Mouse (Mus musculus) heart, adult 2 months (tissue): ENCODE results near the gene Nucks1. TPM values are rescaled to one million over a fixed set of nuclear protein-coding genes. Genes with fewer than 3 reads are reported as not detected.
A peak's percentile ranks its signal among the peaks of the same experiment; 100 is the strongest.

Experiments
- DNase-seq, 2 experiments: peaks; one replicate each; pipeline ENCODE4 v3.0.0; 2021
- H3K27ac ChIP-seq: fragments of 200-600 bp; 2 replicates; pipeline ENCODE4 v1.8.1; 2022
- H3K27me3 ChIP-seq: fragments of 200-500 bp; 2 replicates; pipeline ENCODE4 v1.6.1; 2012; ENCODE audit warnings: mild to moderate bottlenecking, low read length, inconsistent platforms, mixed read lengths; ENCODE audit not compliant: control insufficient read depth, insufficient read depth
- H3K36me3 ChIP-seq: fragments of 200-500 bp; 2 replicates; pipeline ENCODE4 v1.6.1; 2012; ENCODE audit warnings: low read length, inconsistent platforms; ENCODE audit not compliant: control insufficient read depth, insufficient read depth
- H3K4me1 ChIP-seq: fragments of 200-500 bp; 2 replicates; pipeline ENCODE4 v1.6.1; 2011; ENCODE audit warnings: low read length; ENCODE audit not compliant: control insufficient read depth, insufficient read depth
- H3K4me3 ChIP-seq: fragments of 200-600 bp; 2 replicates; pipeline ENCODE4 v1.8.1; 2022
- H3K79me2 ChIP-seq: fragments of 200-500 bp; replicated peaks from 2 replicates; pipeline ENCODE4 v1.6.1; 2012; ENCODE audit warnings: mild to moderate bottlenecking, inconsistent platforms, low read length, moderate library complexity, mixed read lengths; ENCODE audit not compliant: control insufficient read depth, insufficient read depth
- H3K9ac ChIP-seq: fragments of 200-500 bp; 2 replicates; pipeline ENCODE4 v1.6.1; 2012; ENCODE audit warnings: low read depth, mild to moderate bottlenecking, control low read depth, inconsistent platforms, low read length, mixed read lengths
- CTCF ChIP-seq: fragments of 200-600 bp; IDR thresholded peaks from 2 replicates; pipeline ENCODE4 v1.8.1; 2022; ENCODE audit warnings: antibody characterized with exemption, mild to moderate bottlenecking, moderate library complexity
- EP300 ChIP-seq: fragments of 200-500 bp; IDR thresholded peaks from 2 replicates; pipeline ENCODE4 v1.6.1; 2011; ENCODE audit warnings: low read depth, low read length, control low read depth; ENCODE audit not compliant: insufficient read depth
- POLR2A ChIP-seq: fragments of 200-500 bp; IDR thresholded peaks from 2 replicates; pipeline ENCODE4 v1.6.1; 2011; ENCODE audit warnings: mild to moderate bottlenecking, low read depth, low read length, control low read depth; ENCODE audit not compliant: insufficient read depth
- WGBS: fragments of 180-500 bp; shearing (Covaris S2); methylation state at CpG from one replicate; pipeline ENCODE4 v1.1.7; 2018; 5-methylcytosine and 5-hydroxymethylcytosine counted together
- intact Hi-C: fragments of 180-260 bp; cut with DNase I; formaldehyde crosslinking; loops from one replicate; pipeline ENCODE4 v1.15.1; 2025
- polyA plus RNA-seq: library from polyadenylated mRNA; depleted of rRNA; stranded (reverse); fragments of >200 nt; gene quantifications from 2 replicates; pipeline ENCODE4 v1.2.3, GENCODE M21; 2012
- total RNA-seq, 2 experiments: library from RNA; stranded (reverse); gene quantifications; 2 replicates each; pipeline ENCODE4 v1.2.3; 2021

The Nucks1 gene
- total and polyA plus RNA-seq, 3 experiments, result 9.9 to 64.3 (median 59.5) TPM

DNA sequence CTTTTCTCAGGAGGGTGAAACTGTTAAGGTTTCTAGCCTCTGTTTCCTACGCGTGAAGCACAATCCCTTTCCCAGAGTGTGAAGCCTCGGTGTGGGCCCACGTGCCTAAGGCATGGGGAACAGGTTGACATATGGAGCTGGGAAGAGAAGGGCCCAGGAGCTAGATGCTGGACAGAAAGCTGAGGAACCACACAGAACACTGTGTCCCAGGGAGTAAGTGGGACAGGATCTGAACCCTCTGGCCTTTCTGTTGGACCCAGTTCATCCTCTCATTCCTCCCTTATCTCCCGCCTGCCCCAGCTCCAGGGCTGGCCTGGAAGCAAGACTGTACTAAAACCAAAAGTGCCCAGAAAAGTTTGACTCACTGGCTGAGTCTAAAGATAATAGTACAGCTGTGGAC, 53.8 kb downstream of the Nucks1 start:
- DNase-seq, result peak; percentile 43 to 55
- H3K27me3 ChIP-seq, result peaks cover 4% of the 10 kb centered on the region
- H3K79me2 ChIP-seq, result no peaks in the 10 kb centered on the region
- H3K4me3 ChIP-seq, result peak overlapping the region; percentile 67; the same call in 1 of the 2 replicates
- peak overlapping the region; percentile 61 for H3K27ac ChIP-seq
- no peaks in the 10 kb centered on the region for H3K36me3 ChIP-seq
- TF ChIP-seq POLR2A (no peak), EP300 (peak; percentile 67; the same call in 1 of the 2 replicates)
- H3K4me1 ChIP-seq, result peaks cover 8% of the 10 kb centered on the region
- WGBS, result 39% methylated on average over 5 of the region's 5 CpGs
- intact Hi-C loops, result no loop called here
- no peak overlapping the region; the same call in 1 of the 2 replicates for H3K9ac ChIP-seq

DNA sequence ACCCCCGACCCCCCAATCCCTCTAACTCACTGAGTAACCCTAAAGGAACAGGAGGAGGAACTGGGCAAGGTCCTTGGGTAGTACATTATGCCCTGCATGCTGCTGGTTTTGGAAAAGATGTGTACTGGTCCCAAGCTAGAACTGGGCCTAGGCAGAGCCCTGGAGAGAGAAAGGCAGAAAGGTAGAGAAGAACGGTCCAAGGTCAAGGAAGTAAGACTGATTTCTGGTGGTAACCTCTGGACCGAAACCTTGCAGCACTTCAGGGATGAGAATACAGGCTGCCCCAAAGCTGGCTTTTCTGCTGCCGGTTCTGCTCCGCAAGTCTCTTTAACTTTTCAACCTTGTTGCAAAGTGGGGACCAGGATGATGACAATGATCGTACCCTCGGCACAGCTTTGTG, 54.2 kb downstream of the Nucks1 start:
- Histone ChIP-seq H3K79me2 (no peaks in the 10 kb centered on the region), H3K36me3 (no peaks in the 10 kb centered on the region), H3K4me1 (peaks cover 10% of the 10 kb centered on the region), H3K9ac (no peak overlapping the region), H3K27ac (no peak overlapping the region), H3K27me3 (peaks cover 4% of the 10 kb centered on the region), H3K4me3 (no peak overlapping the region)
- DNase-seq, result no peak
- intact Hi-C loops, result no loop called here
- 90% methylated on average over 7 of the region's 7 CpGs for whole genome bisulfite sequencing
- no peak for TF ChIP-seq POLR2A
- no peak for TF ChIP-seq CTCF

DNA sequence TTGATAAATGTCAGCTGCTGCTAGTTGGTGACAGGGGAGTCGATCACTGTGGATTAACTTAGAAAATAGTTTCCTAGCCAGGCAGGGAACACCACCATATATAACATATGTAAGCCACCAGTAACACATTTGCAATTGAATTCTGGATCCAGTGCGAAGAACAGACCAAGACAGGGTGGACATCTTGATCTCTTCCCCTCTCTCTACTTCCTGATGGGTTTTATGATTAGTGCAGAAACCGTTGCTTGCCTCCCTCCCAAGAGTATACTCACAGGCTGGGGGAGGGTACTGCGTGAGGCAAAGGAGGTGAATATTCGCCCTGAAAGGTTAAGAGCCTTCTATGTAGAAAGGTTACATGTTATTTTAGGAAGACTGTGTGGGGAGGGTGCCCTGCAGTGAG, 55.5 kb downstream of the Nucks1 start:
- no peak overlapping the region for H3K9ac ChIP-seq
- TF ChIP-seq POLR2A, result no peak
- no peak for TF ChIP-seq EP300
- no peak for DNase-seq
- no peak overlapping the region for H3K27ac ChIP-seq
- no peaks in the 10 kb centered on the region; the same call in 1 of the 2 replicates for H3K79me2 ChIP-seq
- intact Hi-C loops, result no loop called here
- H3K4me1 ChIP-seq, result peaks cover 10% of the 10 kb centered on the region
- peaks cover 4% of the 10 kb centered on the region for H3K27me3 ChIP-seq
- H3K4me3 ChIP-seq, result no peak overlapping the region
- WGBS, result 60% methylated on average over 5 of the region's 5 CpGs
- no peaks in the 10 kb centered on the region for H3K36me3 ChIP-seq

DNA sequence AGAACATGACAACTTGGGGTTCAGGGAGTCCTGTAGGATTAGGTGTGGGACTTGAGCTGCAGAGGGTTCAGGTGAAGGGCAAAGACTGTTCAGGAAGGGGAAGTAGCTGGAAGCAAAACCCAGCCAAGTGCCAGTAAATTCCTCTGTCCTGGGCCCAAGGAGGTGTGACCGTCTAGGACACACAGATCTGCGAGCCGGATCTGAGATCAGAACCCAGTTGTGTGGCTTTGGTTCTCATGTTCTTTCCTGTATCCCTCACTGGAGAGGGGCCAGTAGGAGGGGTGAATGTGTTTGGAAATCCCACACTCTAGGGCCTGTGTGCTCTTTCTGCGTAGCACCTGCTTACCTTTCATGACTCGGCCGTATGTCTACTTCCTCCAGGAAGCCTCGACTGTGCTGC, 57.0 kb downstream of the Nucks1 start:
- peaks cover 4% of the 10 kb centered on the region for H3K27me3 ChIP-seq
- no peak overlapping the region for H3K27ac ChIP-seq
- TF ChIP-seq EP300, result no peak
- TF ChIP-seq POLR2A, result no peak
- TF ChIP-seq CTCF, result no peak
- H3K9ac ChIP-seq, result no peak overlapping the region
- intact Hi-C loops, result no loop called here
- H3K4me1 ChIP-seq, result peaks cover 10% of the 10 kb centered on the region
- no peak overlapping the region for H3K4me3 ChIP-seq
- no peaks in the 10 kb centered on the region for H3K36me3 ChIP-seq
- no peak for DNase-seq
- WGBS, result 66% methylated on average over 7 of the region's 7 CpGs
- H3K79me2 ChIP-seq, result no peaks in the 10 kb centered on the region; the same call in 1 of the 2 replicates

DNA sequence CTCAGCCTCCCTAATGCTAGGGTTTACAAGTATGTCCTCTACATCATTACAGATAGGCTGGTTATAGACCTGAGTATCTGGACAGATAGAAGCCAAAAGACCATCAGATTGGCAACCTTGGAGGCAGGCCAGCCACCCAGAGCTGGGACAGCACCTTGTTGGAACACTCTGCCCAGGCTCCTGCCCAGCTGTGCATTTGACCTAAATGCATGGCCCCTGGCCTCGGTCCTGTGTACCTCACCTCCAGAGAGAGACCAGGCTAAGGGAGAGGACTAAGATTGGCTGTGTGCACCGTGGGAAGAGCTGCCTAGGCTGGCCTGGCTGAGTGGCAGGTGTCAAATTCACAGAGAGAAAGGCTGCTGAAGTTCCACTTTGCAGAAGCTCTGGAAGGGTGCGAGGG, 58.2 kb downstream of the Nucks1 start:
- H3K4me3 ChIP-seq, result no peak overlapping the region
- no peak overlapping the region for H3K27ac ChIP-seq
- H3K4me1 ChIP-seq, result peaks cover 10% of the 10 kb centered on the region
- intact Hi-C loops, result no loop called here
- DNase-seq, result no peak
- H3K9ac ChIP-seq, result no peak overlapping the region
- WGBS, result 24% methylated on average over 3 of the region's 3 CpGs
- H3K79me2 ChIP-seq, result no peaks in the 10 kb centered on the region; the same call in 1 of the 2 replicates
- no peaks in the 10 kb centered on the region for H3K27me3 ChIP-seq
- no peaks in the 10 kb centered on the region for H3K36me3 ChIP-seq
- no peak for TF ChIP-seq CTCF
- no peak for TF ChIP-seq POLR2A
- TF ChIP-seq EP300, result no peak

DNA sequence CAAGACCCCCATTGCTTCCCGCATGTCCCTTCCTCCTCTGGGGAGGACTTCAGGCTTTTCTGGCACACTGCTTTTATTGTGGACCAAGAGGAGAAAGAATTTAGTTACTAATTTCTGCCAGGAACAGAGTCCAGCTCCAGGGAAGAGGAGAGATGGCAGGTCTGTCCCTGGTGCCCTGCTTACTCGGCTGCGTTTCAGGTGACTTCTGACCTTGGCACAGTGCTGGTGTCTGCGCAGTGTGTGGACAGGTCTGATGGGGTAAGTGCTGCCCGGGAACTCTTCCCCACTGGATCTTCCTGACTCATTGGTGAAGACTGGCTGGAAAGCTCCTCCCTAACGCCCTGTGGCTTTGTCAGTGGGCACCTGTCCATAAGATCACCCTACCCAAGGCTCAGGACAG, 58.6 kb downstream of the Nucks1 start:
- H3K4me3 ChIP-seq, result no peak overlapping the region
- DNase-seq, result peak in 1 of 2 experiments; percentile 24
- H3K4me1 ChIP-seq, result peaks cover 8% of the 10 kb centered on the region
- no peak overlapping the region for H3K27ac ChIP-seq
- no peaks in the 10 kb centered on the region for H3K27me3 ChIP-seq
- H3K79me2 ChIP-seq, result no peaks in the 10 kb centered on the region; the same call in 1 of the 2 replicates
- no peak overlapping the region for H3K9ac ChIP-seq
- WGBS, result 45% methylated on average over 6 of the region's 6 CpGs
- TF ChIP-seq CTCF (no peak), POLR2A (no peak), EP300 (no peak)
- intact Hi-C loops, result no loop called here
- no peaks in the 10 kb centered on the region for H3K36me3 ChIP-seq
